Mouse (Mus musculus): ENCODE data around the gene Slc30a7. TPM values are rescaled to one million over a fixed set of nuclear protein-coding genes. Genes with fewer than 3 reads are reported as not detected.

Gene Slc30a7
- 23.9 and 27.8 TPM in 2 replicates for polyA plus RNA-seq (2014; fragmentation: Nextera tagmentation; extraction: Ambion mirVana)

GRCm38 (mm10) chr3:116006978-116007940, at the start of gene Slc30a7, which contains the start of gene Extl2:
TSS of gene Slc30a7 (minus strand) at chr3:116007406.
TSS of gene Extl2 (plus strand) at chr3:116007462.
- peak within 1 kb of the TSS; percentile 86 for H3K9ac ChIP-seq (ENCODE audit: low read depth, low read length)
- H3K36me3 ChIP-seq (ENCODE audit: control insufficient read depth, insufficient read depth, low read length) = 0 out of 2 replicates have a peak, but pooled peaks cover 2% of the 10 kb centered on the region
- under 1% methylated on average over 67 of the region's 67 CpGs for WGBS
- H3K4me3 ChIP-seq (ENCODE audit: low read depth, low read length) = peak within 1 kb of the TSS; percentile 94
- H3K4me2 ChIP-seq = peak within 1 kb of the TSS; percentile 99
- peak within 1 kb of the TSS; percentile 86 for H3K27ac ChIP-seq (ENCODE audit: low read depth, low read length)
- peak; percentile 82 for DNase-seq (ENCODE audit: low spot score)
- H3K4me1 ChIP-seq (replicated peaks; ENCODE audit: control insufficient read depth, insufficient read depth, low read length) = peaks cover 15% of the 10 kb centered on the region
- H3K27me3 ChIP-seq (replicated peaks; ENCODE audit: control insufficient read depth, insufficient read depth, low read length) = no peaks in the 10 kb centered on the region
- peak; percentile 88 for ATAC-seq (replicated peaks; ENCODE audit: low FRiP score)
- no peaks in the 10 kb centered on the region for H3K9me3 ChIP-seq (ENCODE audit: control insufficient read depth, low read length)

- DNase-seq (ENCODE audit: low spot score) (no peak), ATAC-seq (replicated peaks; ENCODE audit: low FRiP score) (no peak)
- Histone ChIP-seq H3K27ac (ENCODE audit: low read depth, low read length) (no peak overlapping the region), H3K9me3 (ENCODE audit: control insufficient read depth, low read length) (no peaks in the 10 kb centered on the region), H3K4me1 (replicated peaks; ENCODE audit: control insufficient read depth, insufficient read depth, low read length) (no peaks in the 10 kb centered on the region), H3K4me3 (ENCODE audit: low read depth, low read length) (no peak overlapping the region), H3K27me3 (replicated peaks; ENCODE audit: control insufficient read depth, insufficient read depth, low read length) (no peaks in the 10 kb centered on the region), H3K4me2 (no peak overlapping the region), H3K36me3 (ENCODE audit: control insufficient read depth, insufficient read depth, low read length) (no peaks in the 10 kb centered on the region), H3K9ac (ENCODE audit: low read depth, low read length) (no peak overlapping the region)
- WGBS = 68% methylated on average over 5 of the region's 5 CpGs
Observed at GRCm38 (mm10) chr3:116047034-116047433, 39.8 kb upstream of the Slc30a7 start.

GRCm38 (mm10) chr3:116046000-116046399, 38.8 kb upstream of the Slc30a7 start:
- H3K4me2 ChIP-seq = no peak overlapping the region
- no peak overlapping the region for H3K9ac ChIP-seq (ENCODE audit: low read depth, low read length)
- H3K4me1 ChIP-seq (replicated peaks; ENCODE audit: control insufficient read depth, insufficient read depth, low read length) = no peaks in the 10 kb centered on the region
- DNase-seq (ENCODE audit: low spot score) (no peak), ATAC-seq (replicated peaks; ENCODE audit: low FRiP score) (no peak)
- H3K4me3 ChIP-seq (ENCODE audit: low read depth, low read length) = no peak overlapping the region
- H3K9me3 ChIP-seq (ENCODE audit: control insufficient read depth, low read length) = no peaks in the 10 kb centered on the region
- H3K27me3 ChIP-seq (replicated peaks; ENCODE audit: control insufficient read depth, insufficient read depth, low read length) = no peaks in the 10 kb centered on the region
- WGBS = 67% methylated on average over 2 of the region's 2 CpGs
- no peaks in the 10 kb centered on the region for H3K36me3 ChIP-seq (ENCODE audit: control insufficient read depth, insufficient read depth, low read length)
- H3K27ac ChIP-seq (ENCODE audit: low read depth, low read length) = no peak overlapping the region

GRCm38 (mm10) chr3:116040776-116041175, 33.6 kb upstream of the Slc30a7 start:
- H3K36me3 ChIP-seq (ENCODE audit: control insufficient read depth, insufficient read depth, low read length) = no peaks in the 10 kb centered on the region
- H3K27ac ChIP-seq (ENCODE audit: low read depth, low read length) = no peak overlapping the region
- H3K4me1 ChIP-seq (replicated peaks; ENCODE audit: control insufficient read depth, insufficient read depth, low read length) = no peaks in the 10 kb centered on the region
- no peaks in the 10 kb centered on the region for H3K27me3 ChIP-seq (replicated peaks; ENCODE audit: control insufficient read depth, insufficient read depth, low read length)
- no peak overlapping the region for H3K4me2 ChIP-seq
- no peaks in the 10 kb centered on the region for H3K9me3 ChIP-seq (ENCODE audit: control insufficient read depth, low read length)
- 72% methylated on average over 3 of the region's 3 CpGs for WGBS
- no peak overlapping the region for H3K4me3 ChIP-seq (ENCODE audit: low read depth, low read length)
- ATAC-seq (replicated peaks; ENCODE audit: low FRiP score) = no peak
- no peak overlapping the region for H3K9ac ChIP-seq (ENCODE audit: low read depth, low read length)
- no peak for DNase-seq (ENCODE audit: low spot score)

GRCm38 (mm10) chr3:116033871-116034222, 26.6 kb upstream of the Slc30a7 start:
- H3K36me3 ChIP-seq (ENCODE audit: control insufficient read depth, insufficient read depth, low read length) = no peaks in the 10 kb centered on the region
- ATAC-seq (replicated peaks; ENCODE audit: low FRiP score) (no peak), DNase-seq (ENCODE audit: low spot score) (no peak)
- H3K27me3 ChIP-seq (replicated peaks; ENCODE audit: control insufficient read depth, insufficient read depth, low read length) = no peaks in the 10 kb centered on the region
- WGBS = 62% methylated on average over 3 of the region's 3 CpGs
- no peak overlapping the region for H3K9ac ChIP-seq (ENCODE audit: low read depth, low read length)
- H3K4me1 ChIP-seq (replicated peaks; ENCODE audit: control insufficient read depth, insufficient read depth, low read length) = no peaks in the 10 kb centered on the region
- H3K4me2 ChIP-seq = no peak overlapping the region
- no peak overlapping the region for H3K27ac ChIP-seq (ENCODE audit: low read depth, low read length)
- H3K4me3 ChIP-seq (ENCODE audit: low read depth, low read length) = no peak overlapping the region
- no peaks in the 10 kb centered on the region for H3K9me3 ChIP-seq (ENCODE audit: control insufficient read depth, low read length)

GRCm38 (mm10) chr3:116033218-116033870, 26.1 kb upstream of the Slc30a7 start:
- Histone ChIP-seq H3K27me3 (replicated peaks; ENCODE audit: control insufficient read depth, insufficient read depth, low read length) (no peaks in the 10 kb centered on the region), H3K4me1 (replicated peaks; ENCODE audit: control insufficient read depth, insufficient read depth, low read length) (no peaks in the 10 kb centered on the region), H3K9me3 (ENCODE audit: control insufficient read depth, low read length) (no peaks in the 10 kb centered on the region), H3K4me2 (no peak overlapping the region), H3K36me3 (ENCODE audit: control insufficient read depth, insufficient read depth, low read length) (no peaks in the 10 kb centered on the region), H3K9ac (ENCODE audit: low read depth, low read length) (no peak overlapping the region), H3K4me3 (ENCODE audit: low read depth, low read length) (no peak overlapping the region), H3K27ac (ENCODE audit: low read depth, low read length) (no peak overlapping the region)
- DNase-seq (ENCODE audit: low spot score) (no peak), ATAC-seq (replicated peaks; ENCODE audit: low FRiP score) (no peak)
- WGBS = 65% methylated on average over 6 of the region's 6 CpGs

GRCm38 (mm10) chr3:116030152-116030788, 23.1 kb upstream of the Slc30a7 start:
- no peak overlapping the region for H3K27ac ChIP-seq (ENCODE audit: low read depth, low read length)
- ATAC-seq (replicated peaks; ENCODE audit: low FRiP score) (no peak), DNase-seq (ENCODE audit: low spot score) (no peak)
- H3K27me3 ChIP-seq (replicated peaks; ENCODE audit: control insufficient read depth, insufficient read depth, low read length) = no peaks in the 10 kb centered on the region
- no peaks in the 10 kb centered on the region for H3K36me3 ChIP-seq (ENCODE audit: control insufficient read depth, insufficient read depth, low read length)
- H3K4me2 ChIP-seq = no peak overlapping the region
- H3K9me3 ChIP-seq (ENCODE audit: control insufficient read depth, low read length) = no peaks in the 10 kb centered on the region
- WGBS = 64% methylated on average over 11 of the region's 11 CpGs
- H3K4me1 ChIP-seq (replicated peaks; ENCODE audit: control insufficient read depth, insufficient read depth, low read length) = no peaks in the 10 kb centered on the region
- H3K4me3 ChIP-seq (ENCODE audit: low read depth, low read length) = no peak overlapping the region
- no peak overlapping the region for H3K9ac ChIP-seq (ENCODE audit: low read depth, low read length)

- DNase-seq (ENCODE audit: low spot score) (no peak), ATAC-seq (replicated peaks; ENCODE audit: low FRiP score) (no peak)
- Histone ChIP-seq H3K36me3 (ENCODE audit: control insufficient read depth, insufficient read depth, low read length) (no peaks in the 10 kb centered on the region), H3K9ac (ENCODE audit: low read depth, low read length) (no peak overlapping the region), H3K27me3 (replicated peaks; ENCODE audit: control insufficient read depth, insufficient read depth, low read length) (no peaks in the 10 kb centered on the region), H3K4me1 (replicated peaks; ENCODE audit: control insufficient read depth, insufficient read depth, low read length) (no peaks in the 10 kb centered on the region), H3K27ac (ENCODE audit: low read depth, low read length) (no peak overlapping the region), H3K4me2 (no peak overlapping the region), H3K9me3 (ENCODE audit: control insufficient read depth, low read length) (no peaks in the 10 kb centered on the region), H3K4me3 (ENCODE audit: low read depth, low read length) (no peak overlapping the region)
- 91% methylated on average over 20 of the region's 20 CpGs for WGBS
Observed at GRCm38 (mm10) chr3:116026996-116027395, 19.8 kb upstream of the Slc30a7 start.
